Mouse (Mus musculus) thymus, adult 18-20 months (tissue): ENCODE results near the gene Thsd4.
"Not testable (repeated sequence)": the region's sequence is repeated elsewhere in the genome, so short reads cannot be mapped to it uniquely, and the experiment has no call there.

Source experiments
- DNase-seq, 2 experiments: peaks; one replicate each; pipeline ENCODE4 v3.0.0; 2022; ENCODE audit warnings: mixed read lengths in 2 of 2

Thsd4 gene

GRCm38 (mm10) chr9:59961201-59961955, 560.5 kb downstream of the Thsd4 start:
- no peak for DNase-seq

- no peak for DNase-seq
Observed at GRCm38 (mm10) chr9:59960559-59960958, 561.3 kb downstream of the Thsd4 start, which contains the start of gene Nr2e3. Gene Nr2e3, minus strand, starts transcription at chr9:59960659.

GRCm38 (mm10) chr9:59959276-59959675, 562.6 kb downstream of the Thsd4 start:
- peak; percentile 65 to 81 for DNase-seq

GRCm38 (mm10) chr9:59958115-59958514, 563.7 kb downstream of the Thsd4 start:
- not testable (repeated sequence) for DNase-seq

- DNase-seq, result no peak
Observed at GRCm38 (mm10) chr9:59956496-59956895, 565.4 kb downstream of the Thsd4 start.

GRCm38 (mm10) chr9:59955692-59956091, 566.2 kb downstream of the Thsd4 start:
- DNase-seq, result no peak

DNA sequence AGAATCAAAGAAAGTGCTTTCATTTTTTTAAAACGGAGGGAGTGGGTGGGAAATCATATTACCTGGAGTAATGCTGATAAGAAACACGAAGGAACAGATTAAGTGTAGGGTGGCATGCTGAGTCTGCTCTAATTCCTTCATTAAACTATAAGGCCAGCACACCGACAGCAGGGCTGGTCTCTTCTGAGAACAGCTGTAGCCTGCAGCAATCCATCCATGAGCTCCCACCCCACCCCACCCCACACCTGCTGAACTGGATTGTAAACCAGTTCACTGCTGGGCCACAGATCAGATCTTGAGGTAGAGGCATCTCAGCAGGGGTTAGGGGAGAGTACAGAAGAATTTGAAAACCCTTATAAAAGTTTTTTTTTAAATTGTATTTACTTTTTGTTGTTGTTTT, 566.6 kb downstream of the Thsd4 start:
- no peak for DNase-seq

DNA sequence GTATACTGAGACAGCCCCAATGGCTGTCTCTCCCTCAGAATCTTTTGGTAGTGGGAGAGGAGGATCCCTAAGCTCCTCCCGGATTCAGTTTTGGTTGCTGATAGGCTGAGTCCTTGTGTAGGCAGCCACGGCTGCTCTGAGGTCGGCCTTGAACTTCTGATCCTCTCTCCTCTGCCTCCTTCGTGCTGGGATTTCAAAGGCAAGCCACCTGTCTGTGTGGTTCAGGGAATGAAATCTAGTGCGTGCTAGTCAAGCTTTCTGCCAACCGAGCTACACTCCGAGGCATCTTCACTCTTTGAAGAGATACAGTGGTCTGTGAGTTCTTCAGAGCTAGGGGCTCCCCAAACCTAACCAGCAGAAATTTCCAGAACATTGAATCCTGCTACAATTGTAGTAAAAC, 568.3 kb downstream of the Thsd4 start:
- DNase-seq, result no peak

GRCm38 (mm10) chr9:59952515-59953070, 569.3 kb downstream of the Thsd4 start:
- DNase-seq, result no peak

- DNase-seq, result no peak
Observed at GRCm38 (mm10) chr9:59951943-59952342, 569.9 kb downstream of the Thsd4 start.

DNA sequence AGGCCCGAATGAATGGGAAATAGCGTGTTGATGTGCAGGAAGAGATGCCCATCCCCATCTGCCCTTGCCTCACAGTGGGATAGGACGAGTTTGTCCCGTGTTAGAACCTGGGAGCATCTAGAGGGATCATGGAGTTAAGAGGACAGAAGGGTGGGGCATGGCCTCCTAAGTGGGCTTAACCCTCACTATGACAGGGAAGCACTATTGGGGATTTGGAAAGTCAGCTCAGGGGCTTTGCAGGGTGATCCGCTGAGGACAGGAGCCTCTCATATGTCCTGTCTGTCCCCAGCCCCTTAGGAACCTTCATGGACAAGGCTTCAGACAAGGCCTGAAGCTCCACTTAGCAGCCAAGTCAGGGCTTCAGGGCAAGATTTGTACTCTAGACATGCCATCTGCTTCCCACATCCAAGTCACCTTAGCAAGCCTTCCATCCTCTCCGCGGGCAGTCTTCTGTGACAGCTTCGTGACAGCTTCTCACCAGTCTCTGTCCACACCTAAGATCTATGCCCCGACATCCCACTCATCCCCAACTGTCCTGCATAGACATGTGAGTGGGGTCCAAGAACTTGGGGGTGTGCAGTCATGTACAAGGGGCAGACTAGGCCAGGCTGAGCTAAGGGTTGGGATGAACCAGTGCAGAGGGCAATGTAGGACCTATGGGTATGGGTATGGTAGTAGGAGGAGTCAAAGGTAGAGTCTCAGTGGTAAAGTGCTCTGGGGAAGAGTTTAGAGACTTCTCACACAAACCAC, 570.7 kb downstream of the Thsd4 start:
- DNase-seq, result no peak

DNA sequence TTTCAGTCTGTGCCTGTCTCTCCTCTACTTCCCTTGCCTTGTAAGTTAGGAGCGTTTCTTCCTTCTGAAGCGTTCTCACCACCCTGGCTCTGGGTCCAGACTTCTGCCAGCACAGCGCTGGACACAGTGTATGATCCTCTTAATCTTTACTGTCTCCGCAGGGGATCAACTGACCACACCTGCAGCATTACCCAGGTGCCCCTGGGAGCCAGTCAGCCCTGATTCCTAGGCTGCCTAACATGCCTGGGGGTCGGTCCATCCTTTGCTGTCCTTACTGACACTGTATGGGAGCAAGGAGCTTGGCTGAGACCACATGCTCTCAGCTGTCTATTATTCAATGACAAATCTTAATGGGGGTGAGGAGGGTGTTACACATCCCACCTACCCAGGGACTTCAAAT, 571.9 kb downstream of the Thsd4 start:
- DNase-seq, result no peak

DNA sequence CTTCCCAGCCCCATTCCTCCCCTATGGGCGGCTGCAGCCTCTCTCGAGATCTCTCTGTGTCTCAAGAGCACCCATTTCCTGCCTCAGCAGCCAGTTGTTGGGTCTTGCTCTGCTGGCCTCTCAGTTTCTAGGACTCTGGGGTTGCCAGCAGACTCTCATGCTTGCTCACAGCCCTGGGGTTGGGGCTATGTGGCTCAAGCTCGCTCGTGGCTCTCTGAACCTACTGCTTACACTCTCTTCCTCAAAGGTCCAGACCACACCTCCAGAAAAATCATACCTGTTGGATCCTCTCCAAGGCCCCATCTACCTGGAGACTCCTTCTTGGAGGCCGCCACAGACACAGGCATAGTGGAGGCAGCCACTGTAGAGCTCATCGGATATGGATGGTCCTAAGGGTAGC, 572.3 kb downstream of the Thsd4 start:
- no peak for DNase-seq

GRCm38 (mm10) chr9:59948691-59949250, 573.1 kb downstream of the Thsd4 start:
- DNase-seq, result no peak

GRCm38 (mm10) chr9:59948226-59948625, 573.6 kb downstream of the Thsd4 start:
- no peak for DNase-seq

- no peak for DNase-seq
Observed at GRCm38 (mm10) chr9:59947271-59947670, 574.6 kb downstream of the Thsd4 start.

- no peak for DNase-seq
Observed at GRCm38 (mm10) chr9:59945241-59945640, 576.6 kb downstream of the Thsd4 start.

DNA sequence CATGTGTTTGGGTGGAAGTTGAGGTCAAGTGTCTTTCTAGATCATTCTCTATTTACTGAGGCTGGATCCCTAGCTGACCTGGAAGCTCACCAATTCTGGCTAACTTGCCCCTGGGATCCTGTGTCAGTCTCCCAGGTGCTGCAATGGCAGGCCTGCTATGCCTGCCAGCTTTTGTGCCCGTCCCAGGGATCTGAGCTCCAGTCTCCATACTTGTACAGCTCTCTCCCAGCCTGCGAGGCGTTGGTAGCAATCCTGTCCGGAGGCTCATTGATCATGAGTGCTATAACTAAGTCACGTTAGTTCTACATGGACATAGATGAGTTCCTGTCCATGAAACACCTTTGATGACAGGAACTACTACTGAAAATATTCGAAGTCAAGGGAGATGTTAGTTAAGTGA, 578.0 kb downstream of the Thsd4 start:
- DNase-seq, result no peak

- no peak for DNase-seq
Observed at GRCm38 (mm10) chr9:59942501-59943085, 579.3 kb downstream of the Thsd4 start.

GRCm38 (mm10) chr9:59941885-59942350, 579.9 kb downstream of the Thsd4 start:
- peak in 1 of 2 experiments; percentile 31 for DNase-seq

- DNase-seq, result no peak
Observed at GRCm38 (mm10) chr9:59940913-59941884, 580.6 kb downstream of the Thsd4 start.

DNA sequence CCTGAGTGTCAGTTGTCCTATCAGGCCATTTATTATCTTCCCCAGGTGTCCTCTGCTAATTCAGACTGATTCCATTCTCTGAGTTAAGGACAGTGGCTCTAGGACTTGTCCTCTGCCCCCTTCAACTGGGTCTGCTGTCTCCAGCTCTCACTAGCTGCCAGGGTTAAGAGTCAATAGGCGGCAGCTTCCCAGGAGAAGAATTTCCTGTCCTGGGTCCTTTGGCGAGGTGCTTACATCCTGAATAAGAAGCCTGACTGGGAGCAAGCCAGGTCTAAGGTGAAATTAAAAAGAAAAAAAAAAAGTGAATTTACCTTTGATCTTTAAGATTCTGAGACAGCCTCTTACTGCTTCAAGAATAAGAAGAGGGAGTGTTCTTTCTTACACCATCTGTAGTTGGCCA, 582.2 kb downstream of the Thsd4 start:
- no peak for DNase-seq
